ENCODE assay signal across 9 mouse cellular contexts in genomic region chr1:44229044-44229443, GRCm38 (mm10). TPM values are rescaled to one million over a fixed set of nuclear protein-coding genes. Genes with fewer than 3 reads are reported as not detected.
A peak's percentile ranks its signal among the peaks of the same experiment; 100 is the strongest.
DNase-seq lines count a peak whose midpoint lies in the region; ATAC-seq and TF ChIP-seq lines count a peak whose summit lies in the region.
"Had no signal": no experiment of that assay in that cellular context is flagged by ENCODE, and none has a peak within 500 bp of the region (broad histone marks: within the 10 kb centered on the region; RNA-seq: fewer than 3 reads in every experiment).

No protein-coding gene starts in this region.

- peak; percentile 84 for ATAC-seq in forebrain, embryonic 15.5 days (replicated peaks)
- ATAC-seq in intestine, postnatal 0 days = no peak
- peak; percentile 49; the same call in 1 of the 2 replicates for ATAC-seq in lung, postnatal 0 days
- ATAC-seq in stomach, embryonic 14.5 days (ENCODE audit: insufficient number of reproducible peaks, insufficient read depth, low FRiP score, low read depth) = peak; percentile 42; the same call in 1 of the 2 replicates

- H3K27ac ChIP-seq in kidney, adult 2 months (ENCODE audit: insufficient read depth, low read depth, low read length) = no peak overlapping the region
- no peak overlapping the region for H3K27ac ChIP-seq in forebrain, embryonic 15.5 days (replicated peaks)
- H3K27ac ChIP-seq in intestine, postnatal 0 days (ENCODE audit: low read depth, low read length) = no peak overlapping the region
- H3K27ac ChIP-seq in lung, postnatal 0 days (ENCODE audit: low read length) = no peak overlapping the region
- H3K27ac ChIP-seq in stomach, embryonic 14.5 days (ENCODE audit: low read length) = no peak overlapping the region
- H3K27ac ChIP-seq: neural tube, embryonic 13.5 days had no signal

- no peak for TF ChIP-seq CTCF in kidney, adult 2 months (conservative IDR thresholded peaks at IDR 0.05; ENCODE audit: insufficient read depth, insufficient read length, low read depth, low read length)
- peak; percentile 81 for TF ChIP-seq CTCF in intestine, postnatal 0 days (IDR thresholded peaks at IDR 0.05; ENCODE audit: low read depth)
- peak; percentile 75 for TF ChIP-seq CTCF in lung, postnatal 0 days (IDR thresholded peaks at IDR 0.05)

- TF ChIP-seq EP300 in lung, postnatal 0 days (IDR thresholded peaks at IDR 0.05) = no peak

- no peak for TF ChIP-seq POLR2A in kidney, adult 2 months (IDR thresholded peaks at IDR 0.05; ENCODE audit: low read depth, low read length)

- H3K9me3 ChIP-seq in forebrain, embryonic 15.5 days = no peaks in the 10 kb centered on the region
- H3K9me3 ChIP-seq in intestine, postnatal 0 days (ENCODE audit: control insufficient read depth) = no peaks in the 10 kb centered on the region
- H3K9me3 ChIP-seq in lung, postnatal 0 days (ENCODE audit: low read length) = no peaks in the 10 kb centered on the region
- no peaks in the 10 kb centered on the region for H3K9me3 ChIP-seq in stomach, embryonic 14.5 days (ENCODE audit: control insufficient read depth, low read depth, low read length)

- H3K9ac ChIP-seq in forebrain, embryonic 15.5 days (replicated peaks) = no peak overlapping the region
- no peak overlapping the region for H3K9ac ChIP-seq in intestine, postnatal 0 days (ENCODE audit: low read depth, low read length)
- no peak overlapping the region for H3K9ac ChIP-seq in lung, postnatal 0 days (replicated peaks; ENCODE audit: low read depth)
- no peak overlapping the region for H3K9ac ChIP-seq in stomach, embryonic 14.5 days (replicated peaks; ENCODE audit: low read depth, low read length)
- H3K9ac ChIP-seq: neural tube, embryonic 13.5 days had no signal

- H3K27me3 ChIP-seq in kidney, adult 2 months (replicated peaks; ENCODE audit: control insufficient read depth, insufficient read depth, low read length) = no peaks in the 10 kb centered on the region; the same call in 1 of the 2 replicates
- no peaks in the 10 kb centered on the region for H3K27me3 ChIP-seq in forebrain, embryonic 15.5 days
- H3K27me3 ChIP-seq in intestine, postnatal 0 days (replicated peaks; ENCODE audit: control insufficient read depth, insufficient read depth, low read length) = no peaks in the 10 kb centered on the region
- H3K27me3 ChIP-seq in lung, postnatal 0 days (replicated peaks; ENCODE audit: insufficient read depth, low read length) = no peaks in the 10 kb centered on the region
- H3K27me3 ChIP-seq in stomach, embryonic 14.5 days (ENCODE audit: control insufficient read depth, insufficient read depth, low read length) = no peaks in the 10 kb centered on the region
- H3K27me3 ChIP-seq: neural tube, embryonic 13.5 days had no signal

- WGBS in kidney, adult 2 months = 37% methylated on average over 2 of the region's 2 CpGs
- WGBS in forebrain, embryonic 15.5 days = 48% methylated on average over 2 of the region's 2 CpGs
- WGBS in intestine, postnatal 0 days = 41% methylated on average over 2 of the region's 2 CpGs
- 47% methylated on average over 2 of the region's 2 CpGs for WGBS in lung, postnatal 0 days
- WGBS in stomach, embryonic 14.5 days = 34% methylated on average over 2 of the region's 2 CpGs

- H3K4me2 ChIP-seq in forebrain, embryonic 15.5 days (replicated peaks) = no peak overlapping the region
- H3K4me2 ChIP-seq in intestine, postnatal 0 days (replicated peaks; ENCODE audit: low read depth) = no peak overlapping the region
- no peak overlapping the region for H3K4me2 ChIP-seq in lung, postnatal 0 days (replicated peaks; ENCODE audit: low read depth, low read length)
- H3K4me2 ChIP-seq in stomach, embryonic 14.5 days (replicated peaks; ENCODE audit: low read depth, low read length) = no peak overlapping the region
- H3K4me2 ChIP-seq: neural tube, embryonic 13.5 days had no signal

- H3K4me3 ChIP-seq in kidney, adult 2 months (ENCODE audit: insufficient read depth, low read depth, low read length) = no peak overlapping the region
- H3K4me3 ChIP-seq in forebrain, embryonic 15.5 days = no peak overlapping the region
- no peak overlapping the region for H3K4me3 ChIP-seq in intestine, postnatal 0 days (ENCODE audit: low read depth, low read length)
- H3K4me3 ChIP-seq in lung, postnatal 0 days (ENCODE audit: low read depth, low read length) = no peak overlapping the region
- no peak overlapping the region for H3K4me3 ChIP-seq in stomach, embryonic 14.5 days (ENCODE audit: low read depth, low read length)
- H3K4me3 ChIP-seq: neural tube, embryonic 13.5 days had no signal

- H3K36me3 ChIP-seq in kidney, adult 2 months (ENCODE audit: control insufficient read depth, insufficient read depth, low read length) = no peaks in the 10 kb centered on the region
- H3K36me3 ChIP-seq in forebrain, embryonic 15.5 days = no peaks in the 10 kb centered on the region
- no peaks in the 10 kb centered on the region for H3K36me3 ChIP-seq in intestine, postnatal 0 days (ENCODE audit: control insufficient read depth, insufficient read depth)
- H3K36me3 ChIP-seq in lung, postnatal 0 days (ENCODE audit: insufficient read depth, low read length) = no peaks in the 10 kb centered on the region
- no peaks in the 10 kb centered on the region for H3K36me3 ChIP-seq in stomach, embryonic 14.5 days (ENCODE audit: control insufficient read depth, insufficient read depth, low read length)
- H3K36me3 ChIP-seq: neural tube, embryonic 13.5 days had no signal

- DNase-seq in kidney, adult 2 months = peak; percentile 39
- DNase-seq in kidney, adult 11 months = no peak
- DNase-seq in R1 (ENCODE audit: low read depth, low spot score) = peak; percentile 51
- peak; percentile 63 for DNase-seq in lung, postnatal 0 days (ENCODE audit: low spot score)
- no peak for DNase-seq in cerebellum, adult 9-11 months

- H3K4me1 ChIP-seq in kidney, adult 2 months (ENCODE audit: control insufficient read depth, insufficient read depth, low read length) = no peaks in the 10 kb centered on the region
- H3K4me1 ChIP-seq in forebrain, embryonic 15.5 days = no peaks in the 10 kb centered on the region
- H3K4me1 ChIP-seq in intestine, postnatal 0 days (replicated peaks; ENCODE audit: control insufficient read depth, insufficient read depth, low read length) = no peaks in the 10 kb centered on the region
- no peaks in the 10 kb centered on the region for H3K4me1 ChIP-seq in lung, postnatal 0 days (ENCODE audit: insufficient read depth, low read depth, low read length)
- H3K4me1 ChIP-seq in stomach, embryonic 14.5 days (ENCODE audit: control insufficient read depth, insufficient read depth, low read length) = no peaks in the 10 kb centered on the region
- H3K4me1 ChIP-seq: neural tube, embryonic 13.5 days had no signal

RNA-seq across cellular contexts. Expression of gene Mettl21e, which starts 10.3 kb away (rescaled TPM):
- 0.03 TPM in 1 of 2 replicates, not detected in the other for polyA plus RNA-seq in kidney, adult 2 months (2012; rRNA removed)
- polyA plus RNA-seq in forebrain, embryonic 15.5 days (2015; fragmentation: Nextera tagmentation; extraction: Ambion mirVana) = not detected in 2 replicates
- not detected in 2 replicates for polyA plus RNA-seq in intestine, postnatal 0 days (2015; fragmentation: Nextera tagmentation; extraction: Ambion mirVana)
- polyA plus RNA-seq in lung, postnatal 0 days (2015; fragmentation: Nextera tagmentation; extraction: Ambion mirVana) = 6.4 and 13.2 TPM in 2 replicates
- 0.10 TPM in 1 of 2 replicates, not detected in the other for polyA plus RNA-seq in stomach, embryonic 14.5 days (2014; fragmentation: Nextera tagmentation; extraction: Ambion mirVana)
- polyA plus RNA-seq: neural tube, embryonic 13.5 days had no signal

Comparison
In these comparisons a context has a peak if more than half of its experiments do, and no peak if none do; other contexts are left out.
1. DNase-seq: peak in kidney, adult 2 months (single experiment), R1 (single experiment) and lung, postnatal 0 days (single experiment); none in kidney, adult 11 months (single experiment) and cerebellum, adult 9-11 months (single experiment).